21 mouse cellular contexts compared by ENCODE assay signal in genomic region chr19:29116796-29117195, GRCm38 (mm10). TPM values are rescaled to one million over a fixed set of nuclear protein-coding genes. Genes with fewer than 3 reads are reported as not detected.
A peak's percentile ranks its signal among the peaks of the same experiment; 100 is the strongest.
DNase-seq lines count a peak whose midpoint lies in the region; ATAC-seq and TF ChIP-seq lines count a peak whose summit lies in the region.
"Had no signal": no experiment of that assay in that cellular context is flagged by ENCODE, and none has a peak within 500 bp of the region (broad histone marks: within the 10 kb centered on the region; RNA-seq: fewer than 3 reads in every experiment).

No protein-coding gene starts in this region.

- no peak overlapping the region for H3K9ac ChIP-seq in limb, embryonic 12.5 days (replicated peaks)
- no peak overlapping the region for H3K9ac ChIP-seq in liver, embryonic 13.5 days
- H3K9ac ChIP-seq in liver, embryonic 12.5 days: no peak overlapping the region

- no peak overlapping the region for H3ac ChIP-seq in myocyte (ENCODE audit: control insufficient read depth, insufficient read length)

- DNase-seq in heart, adult 11 months: peak; percentile 58
- no peak for DNase-seq in heart, postnatal 10 days
- no peak for DNase-seq in limb, embryonic 10.5 days (ENCODE audit: low spot score)
- DNase-seq in liver, embryonic 13.5 days: no peak
- DNase-seq in layer of hippocampus, adult 11-12 months (ENCODE audit: low spot score): no peak
- DNase-seq: adrenal gland, adult 2 months; adrenal gland, adult 8-10 months; adrenal gland, postnatal 10 days; adrenal gland, postnatal 14 days; adrenal gland, postnatal 25 days; adrenal gland, postnatal 36 days; B cell, adult 2 months; cerebellum, adult 11 months; cerebellum, adult 11-12 months had no signal

- no peak overlapping the region for H3K4me2 ChIP-seq in limb, embryonic 12.5 days
- H3K4me2 ChIP-seq in liver, embryonic 13.5 days: no peak overlapping the region
- no peak overlapping the region for H3K4me2 ChIP-seq in liver, embryonic 12.5 days
- no peak overlapping the region for H3K4me2 ChIP-seq in myocyte (ENCODE audit: low read depth)

- no peaks in the 10 kb centered on the region for H3K9me3 ChIP-seq in limb, embryonic 12.5 days
- H3K9me3 ChIP-seq in limb, embryonic 10.5 days (replicated peaks): no peaks in the 10 kb centered on the region
- no peaks in the 10 kb centered on the region for H3K9me3 ChIP-seq in liver, embryonic 13.5 days (replicated peaks)
- no peaks in the 10 kb centered on the region for H3K9me3 ChIP-seq in liver, embryonic 12.5 days (replicated peaks)

- no peaks in the 10 kb centered on the region for H3K27me3 ChIP-seq in limb, embryonic 12.5 days
- no peaks in the 10 kb centered on the region for H3K27me3 ChIP-seq in limb, embryonic 10.5 days (ENCODE audit: low read depth, poor library complexity, severe bottlenecking)
- H3K27me3 ChIP-seq in liver, embryonic 13.5 days: no peaks in the 10 kb centered on the region
- H3K27me3 ChIP-seq in liver, embryonic 12.5 days (replicated peaks): no peaks in the 10 kb centered on the region
- H3K27me3 ChIP-seq in myocyte (ENCODE audit: control insufficient read depth, insufficient read depth, insufficient read length): no peaks in the 10 kb centered on the region
- H3K27me3 ChIP-seq: CH12.LX, Patski had no signal

- 0 out of 2 replicates have a peak, but pooled peaks have one; percentile 47 for ATAC-seq in limb, embryonic 12.5 days (ENCODE audit: insufficient number of reproducible peaks, insufficient read depth, low FRiP score, low TSS enrichment, low read depth)
- ATAC-seq in liver, embryonic 13.5 days (ENCODE audit: low read depth): no peak
- no peak for ATAC-seq in liver, embryonic 12.5 days
- ATAC-seq: activated CD4-positive, CD25-positive, alpha-beta regulatory T cell, adult 4 months; CD4-positive, CD25-positive, alpha-beta regulatory T cell, adult 4 months; Patski had no signal

- TF ChIP-seq POLR2A in myocyte (IDR thresholded peaks at IDR 0.05; ENCODE audit: insufficient read length, low read depth): no peak

- H3K4me3 ChIP-seq in limb, embryonic 12.5 days (replicated peaks): no peak overlapping the region
- no peak overlapping the region for H3K4me3 ChIP-seq in limb, embryonic 10.5 days
- no peak overlapping the region for H3K4me3 ChIP-seq in liver, embryonic 13.5 days (replicated peaks)
- H3K4me3 ChIP-seq in liver, embryonic 12.5 days: no peak overlapping the region
- no peak overlapping the region for H3K4me3 ChIP-seq in myocyte

- no peak overlapping the region for H3K27ac ChIP-seq in limb, embryonic 12.5 days
- no peak overlapping the region for H3K27ac ChIP-seq in limb, embryonic 10.5 days
- H3K27ac ChIP-seq in liver, embryonic 13.5 days: peak overlapping the region; percentile 18
- H3K27ac ChIP-seq in liver, embryonic 12.5 days: no peak overlapping the region

- intact Hi-C loops in heart, postnatal 10 days (cut with DNase I): no loop called here

- no peaks in the 10 kb centered on the region for H3K4me1 ChIP-seq in limb, embryonic 12.5 days (replicated peaks)
- H3K4me1 ChIP-seq in limb, embryonic 10.5 days: 0 out of 2 replicates have a peak, but pooled peaks cover 4% of the 10 kb centered on the region
- peaks cover 7% of the 10 kb centered on the region; the same call in 1 of the 2 replicates for H3K4me1 ChIP-seq in liver, embryonic 13.5 days (replicated peaks)
- 0 out of 2 replicates have a peak, but pooled peaks cover 6% of the 10 kb centered on the region for H3K4me1 ChIP-seq in liver, embryonic 12.5 days

- WGBS in limb, embryonic 12.5 days: 96% methylated on average over 6 of the region's 6 CpGs
- 95% methylated on average over 6 of the region's 6 CpGs for WGBS in limb, embryonic 10.5 days
- WGBS in liver, embryonic 13.5 days (ENCODE audit: insufficient replicate concordance): 88% methylated on average over 6 of the region's 6 CpGs
- 89% methylated on average over 6 of the region's 6 CpGs for WGBS in liver, embryonic 12.5 days (ENCODE audit: insufficient replicate concordance)

- H3K79me2 ChIP-seq in myocyte (ENCODE audit: control insufficient read depth, insufficient read depth): peaks cover 6% of the 10 kb centered on the region

- H3K36me3 ChIP-seq in limb, embryonic 12.5 days: peaks cover 46% of the 10 kb centered on the region
- peaks cover 59% of the 10 kb centered on the region for H3K36me3 ChIP-seq in limb, embryonic 10.5 days
- H3K36me3 ChIP-seq in liver, embryonic 13.5 days: peaks cover 87% of the 10 kb centered on the region
- H3K36me3 ChIP-seq in liver, embryonic 12.5 days: peaks cover 93% of the 10 kb centered on the region
- peaks cover 20% of the 10 kb centered on the region for H3K36me3 ChIP-seq in myocyte (ENCODE audit: control insufficient read depth, insufficient read depth)

TF ChIP-seq in myocyte, 11 proteins besides CTCF, POLR2A, EP300 and RAD21:
- TF ChIP-seq E2F4 (IDR thresholded peaks at IDR 0.05; ENCODE audit: insufficient read depth): no peak
- peak in 2 of 3 experiments; percentile 27 to 40 for TF ChIP-seq MYOD1 (IDR thresholded peaks at IDR 0.05; ENCODE audit: control insufficient read depth in 1 of 3, insufficient read length in 2 of 3, low read depth in 2 of 3)
- no peak for TF ChIP-seq SRF (IDR thresholded peaks at IDR 0.05; ENCODE audit: control insufficient read depth, insufficient read length, low read depth)
- TF ChIP-seq MAX (IDR thresholded peaks at IDR 0.05; ENCODE audit: low read depth): no peak
- TF ChIP-seq TCF12 (IDR thresholded peaks at IDR 0.05; ENCODE audit: insufficient read depth, poor library complexity, severe bottlenecking): no peak
- TF ChIP-seq USF1 (IDR thresholded peaks at IDR 0.05; ENCODE audit: low read depth): no peak
- no peak for TF ChIP-seq REST (IDR thresholded peaks at IDR 0.05; ENCODE audit: insufficient read depth, insufficient read length)
- no peak for TF ChIP-seq TCF3 (IDR thresholded peaks at IDR 0.05; ENCODE audit: insufficient read length, low read depth)
- TF ChIP-seq MYOG (IDR thresholded peaks at IDR 0.05; ENCODE audit: control insufficient read depth in 1 of 3, insufficient read depth in 1 of 3, insufficient read length in 2 of 3, low read depth in 2 of 3): peak in 2 of 3 experiments; percentile 60 to 66

RNA-seq across cellular contexts. Expression of gene Rcl1, which starts 15.6 kb away (rescaled TPM):
- 1 to 10 TPM; 6.5 to 8.2 TPM for total RNA-seq in heart, postnatal 10 days (2021)
- 59.3 and 61.5 TPM in 2 replicates for polyA plus RNA-seq in limb, embryonic 12.5 days (2016; fragmentation: Nextera tagmentation; extraction: Ambion mirVana)
- 84.4 and 105 TPM in 2 replicates for polyA plus RNA-seq in limb, embryonic 10.5 days (2016; fragmentation: Nextera tagmentation; extraction: Ambion mirVana)
- polyA plus RNA-seq in liver, embryonic 13.5 days (2015; fragmentation: Nextera tagmentation; extraction: Ambion mirVana): 73.8 and 82.4 TPM in 2 replicates
- 81.1 and 83.7 TPM in 2 replicates for polyA plus RNA-seq in liver, embryonic 12.5 days (2016; fragmentation: Nextera tagmentation; extraction: Ambion mirVana)
- 19.1 TPM for polyA plus RNA-seq in myocyte (2012; fragmentation: generic; extraction: Trizol)
